Mouse (Mus musculus) midbrain, embryonic 14.5 days (tissue): ENCODE measurements around the gene Adamts8. TPM values are rescaled to one million over a fixed set of nuclear protein-coding genes. Genes with fewer than 3 reads are reported as not detected.
A peak's percentile ranks its signal among the peaks of the same experiment; 100 is the strongest.

ENCODE experiments used
- ATAC-seq: fragments of 200-750 bp; cut with Nextera tagmentation; 2 replicates; pipeline ENCODE4 v1.8.0; 2017; ENCODE audit warnings: moderate number of reproducible peaks, moderate library complexity; ENCODE audit not compliant: low FRiP score, low TSS enrichment
- DNase-seq: peaks from one replicate; pipeline ENCODE4 v3.0.0-alpha.2; 2015
- H3K27ac ChIP-seq: fragments of 300-500 bp; sonication (generic); replicated peaks from 2 replicates; pipeline ENCODE4 v1.5.1; 2014; ENCODE audit warnings: mild to moderate bottlenecking, low read depth, low read length, moderate library complexity
- H3K27me3 ChIP-seq: fragments of 300-500 bp; sonication (generic); 2 replicates; pipeline ENCODE4 v1.6.1; 2014; ENCODE audit warnings: low read length, control low read depth, mixed read lengths; ENCODE audit not compliant: control insufficient read depth, insufficient read depth
- H3K36me3 ChIP-seq: fragments of 300-500 bp; sonication (generic); 2 replicates; pipeline ENCODE4 v1.6.1; 2014; ENCODE audit warnings: low read length, control low read depth; ENCODE audit not compliant: control insufficient read depth, insufficient read depth
- H3K4me1 ChIP-seq: fragments of 300-500 bp; sonication (generic); 2 replicates; pipeline ENCODE4 v1.6.1; 2014; ENCODE audit warnings: mild to moderate bottlenecking, antibody characterized with exemption, low read length, control low read depth; ENCODE audit not compliant: control insufficient read depth, insufficient read depth
- H3K4me2 ChIP-seq: fragments of 300-500 bp; sonication (generic); 2 replicates; pipeline ENCODE4 v1.6.1; 2014; ENCODE audit warnings: mild to moderate bottlenecking, low read length, moderate library complexity
- H3K4me3 ChIP-seq: fragments of 300-500 bp; sonication (generic); replicated peaks from 2 replicates; pipeline ENCODE4 v1.5.1; 2014; ENCODE audit warnings: low read depth, low read length
- H3K9ac ChIP-seq: fragments of 300-500 bp; sonication (generic); replicated peaks from 2 replicates; pipeline ENCODE4 v1.6.1; 2014; ENCODE audit warnings: mild to moderate bottlenecking, low read length, moderate library complexity
- H3K9me3 ChIP-seq: fragments of 300-500 bp; sonication (generic); 2 replicates; pipeline ENCODE4 v1.6.1; 2016; ENCODE audit warnings: low read length, control low read depth, mixed read lengths; ENCODE audit not compliant: control insufficient read depth
- WGBS: fragments of 180-500 bp; shearing (Covaris S2); extraction: QIAGEN DNeasy Blood & Tissue Kit; methylation state at CpG from one replicate; pipeline ENCODE4 v1.1.7; 2014; 5-methylcytosine and 5-hydroxymethylcytosine counted together
- polyA plus RNA-seq: library from polyadenylated mRNA; unstranded; fragments of >200 nt; fragmentation: Nextera tagmentation; extraction: Ambion mirVana; gene quantifications from 2 replicates; pipeline ENCODE4 v1.2.1, GENCODE M21; 2014

Gene Adamts8
- polyA plus RNA-seq, 1 experiment from 2014 or later, result 1.7 TPM

GRCm38 (mm10) chr9:30918466-30919356 lies 23.7 kb upstream of the Adamts8 start:
- Histone ChIP-seq H3K27ac (no peak overlapping the region), H3K9ac (no peak overlapping the region), H3K4me1 (peaks cover 11% of the 10 kb centered on the region; the same call in 1 of the 2 replicates), H3K4me2 (peak overlapping the region; percentile 7; the same call in 1 of the 2 replicates), H3K9me3 (no peaks in the 10 kb centered on the region), H3K36me3 (no peaks in the 10 kb centered on the region), H3K27me3 (peaks cover 16% of the 10 kb centered on the region), H3K4me3 (no peak overlapping the region)
- DNase-seq (peak; percentile 50), ATAC-seq (0 out of 2 replicates have a peak, but pooled peaks have one; percentile 38)
- 44% methylated on average over 12 of the region's 12 CpGs for WGBS

DNA sequence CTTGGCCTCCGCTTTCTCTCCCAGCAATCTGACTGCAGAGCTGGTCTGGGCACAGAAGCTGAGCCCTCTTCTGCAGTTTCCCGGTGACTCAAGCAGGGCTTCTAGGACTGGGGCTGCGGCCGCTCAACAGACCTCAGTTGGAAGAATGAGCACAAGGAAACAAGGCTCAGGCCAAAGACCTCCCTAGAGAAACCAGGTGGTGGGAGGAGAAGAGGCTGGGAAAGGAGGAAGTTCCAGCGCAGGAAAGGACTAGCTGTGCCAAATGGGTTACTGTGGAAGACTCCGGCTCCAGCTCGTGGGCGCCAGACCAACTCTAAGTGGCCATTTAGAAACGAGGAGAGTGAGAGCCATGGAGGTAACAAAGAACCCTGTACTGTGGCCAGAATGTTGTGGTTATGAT lies 22.7 kb upstream of the Adamts8 start:
- ATAC-seq (no peak), DNase-seq (no peak)
- Histone ChIP-seq H3K9me3 (no peaks in the 10 kb centered on the region), H3K4me1 (peaks cover 11% of the 10 kb centered on the region; the same call in 1 of the 2 replicates), H3K4me2 (no peak overlapping the region), H3K9ac (no peak overlapping the region), H3K4me3 (no peak overlapping the region), H3K36me3 (no peaks in the 10 kb centered on the region), H3K27ac (no peak overlapping the region), H3K27me3 (peaks cover 16% of the 10 kb centered on the region)
- WGBS, result 93% methylated on average over 9 of the region's 9 CpGs

DNA sequence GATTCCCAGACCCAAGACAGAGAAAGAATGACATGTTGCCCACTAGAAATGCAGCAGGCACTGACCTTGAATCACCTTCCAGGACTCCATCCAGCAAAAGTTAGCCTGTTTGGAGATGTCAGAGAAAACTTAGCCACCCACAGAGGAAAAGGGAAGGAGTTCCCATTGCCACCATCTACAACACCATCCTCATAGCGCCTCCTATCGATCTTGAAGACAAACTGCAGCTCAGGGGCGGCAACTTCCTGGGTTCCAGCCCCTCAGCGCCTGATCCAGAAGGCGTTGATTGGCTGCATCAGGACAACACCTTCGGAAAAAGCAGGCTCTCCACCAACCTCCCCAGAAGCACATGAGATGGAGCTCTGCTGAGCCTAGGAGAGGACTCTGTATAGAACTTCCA lies 21.6 kb upstream of the Adamts8 start:
- no peak overlapping the region for H3K27ac ChIP-seq
- H3K4me3 ChIP-seq, result no peak overlapping the region
- 20% methylated on average over 6 of the region's 6 CpGs for WGBS
- H3K36me3 ChIP-seq, result no peaks in the 10 kb centered on the region
- H3K9ac ChIP-seq, result no peak overlapping the region
- H3K4me2 ChIP-seq, result peak overlapping the region; percentile 66
- ATAC-seq (no peak), DNase-seq (peak; percentile 24)
- H3K27me3 ChIP-seq, result peaks cover 16% of the 10 kb centered on the region
- H3K9me3 ChIP-seq, result no peaks in the 10 kb centered on the region
- peaks cover 11% of the 10 kb centered on the region; the same call in 1 of the 2 replicates for H3K4me1 ChIP-seq

DNA sequence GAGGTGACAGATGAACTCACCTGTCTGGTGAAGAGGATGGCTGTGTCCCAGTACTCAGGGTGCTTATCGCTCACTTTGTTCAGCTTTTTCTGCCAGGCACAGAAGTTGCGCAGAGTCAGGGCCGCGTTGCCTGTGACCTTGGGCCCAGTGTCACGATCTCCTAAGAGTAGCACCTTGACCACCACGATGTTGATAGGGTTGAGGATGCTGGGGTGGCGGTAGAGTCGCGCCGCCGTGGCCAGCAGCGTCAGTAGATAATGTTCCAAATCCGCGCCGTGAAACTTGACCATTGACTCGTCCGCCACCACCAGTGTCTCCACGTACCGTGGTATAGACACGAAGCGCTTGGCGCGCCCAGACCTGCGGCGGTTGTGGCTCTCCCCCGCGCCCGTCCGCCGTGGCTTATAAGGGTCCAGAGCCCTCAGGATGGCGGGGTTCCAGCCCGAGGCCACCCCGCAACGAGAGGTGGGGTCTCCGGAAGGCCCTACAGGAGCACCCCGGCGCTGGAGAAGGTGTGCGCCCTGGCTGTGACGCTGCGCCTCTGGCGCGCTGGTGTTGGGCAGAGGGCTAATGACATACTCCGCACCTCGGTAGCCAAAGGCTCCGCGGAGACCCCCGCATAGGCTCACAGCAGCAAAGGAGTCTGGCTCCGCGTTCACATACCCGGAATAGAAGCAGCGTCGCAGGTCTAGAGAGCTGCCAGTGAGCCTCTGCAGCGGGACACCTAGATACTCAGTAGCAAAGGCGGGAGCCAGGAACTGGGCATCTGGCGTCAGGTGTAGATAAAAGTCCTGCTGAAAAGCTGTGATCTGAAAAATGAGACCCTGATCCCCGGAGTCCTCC lies 20.9 kb upstream of the Adamts8 start:
- no peak overlapping the region for H3K27ac ChIP-seq

DNA sequence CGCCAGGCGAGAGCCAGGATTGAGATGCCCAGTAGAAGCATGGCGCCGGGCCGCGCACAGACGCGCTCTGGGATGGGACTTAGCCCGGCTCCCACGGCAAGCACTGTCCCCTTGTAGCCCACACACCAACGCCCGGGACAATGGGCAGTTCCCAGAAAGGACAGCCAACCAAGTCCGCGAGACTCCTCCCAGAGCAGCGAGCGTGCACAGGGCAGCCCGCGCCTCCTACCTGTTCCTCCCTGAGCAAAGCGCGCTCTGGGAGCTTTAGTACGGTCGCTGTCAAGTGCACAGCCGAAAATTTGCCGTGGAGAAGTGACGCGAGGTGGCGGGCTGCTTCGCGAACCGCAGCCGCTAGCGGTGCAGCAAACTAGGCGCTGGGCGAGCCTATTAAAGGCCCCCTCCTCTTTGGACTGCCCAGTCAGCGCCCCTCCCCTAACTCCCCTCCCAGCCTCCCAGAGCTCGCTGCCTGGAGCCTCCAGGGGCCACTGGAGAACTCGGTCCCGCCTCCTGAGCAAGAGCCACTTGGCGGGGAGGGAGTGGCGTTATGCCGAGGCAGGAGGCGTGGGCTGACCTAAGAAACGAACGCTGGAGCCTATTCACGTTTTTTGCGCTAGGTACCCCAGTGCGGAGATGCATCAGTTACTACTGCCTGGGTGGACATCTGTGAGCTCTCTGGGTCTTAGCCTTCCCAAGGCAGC lies 20.0 kb upstream of the Adamts8 start, which contains the start of gene Adamts15:
Adamts15 (minus strand) TSS at position 256 of the 698 bp plus-strand sequence.
- Histone ChIP-seq H3K4me3 (peak within 1 kb of the TSS; percentile 42), H3K27ac (no peak within 1 kb of the TSS), H3K4me1 (peaks cover 11% of the 10 kb centered on the region; the same call in 1 of the 2 replicates), H3K27me3 (peaks cover 16% of the 10 kb centered on the region), H3K36me3 (no peaks in the 10 kb centered on the region), H3K4me2 (peak within 1 kb of the TSS; percentile 66), H3K9me3 (no peaks in the 10 kb centered on the region), H3K9ac (peak within 1 kb of the TSS; percentile 9; the same call in 1 of the 2 replicates)
- peak; percentile 75 for DNase-seq
- peak; percentile 43; the same call in 1 of the 2 replicates for ATAC-seq
- WGBS, result under 1% methylated on average over 46 of the region's 47 CpGs

More for the DNA sequence above, 20.9 kb upstream of the Adamts8 start:
- peaks cover 16% of the 10 kb centered on the region for H3K27me3 ChIP-seq
- peaks cover 11% of the 10 kb centered on the region; the same call in 1 of the 2 replicates for H3K4me1 ChIP-seq
- 5% methylated on average over 56 of the region's 56 CpGs for WGBS
- H3K4me2 ChIP-seq, result peak overlapping the region; percentile 66
- H3K36me3 ChIP-seq, result no peaks in the 10 kb centered on the region
- no peaks in the 10 kb centered on the region for H3K9me3 ChIP-seq
- peak; percentile 59 for DNase-seq
- peak overlapping the region; percentile 42 for H3K4me3 ChIP-seq
- no peak for ATAC-seq
- peak overlapping the region; percentile 9; the same call in 1 of the 2 replicates for H3K9ac ChIP-seq

DNA sequence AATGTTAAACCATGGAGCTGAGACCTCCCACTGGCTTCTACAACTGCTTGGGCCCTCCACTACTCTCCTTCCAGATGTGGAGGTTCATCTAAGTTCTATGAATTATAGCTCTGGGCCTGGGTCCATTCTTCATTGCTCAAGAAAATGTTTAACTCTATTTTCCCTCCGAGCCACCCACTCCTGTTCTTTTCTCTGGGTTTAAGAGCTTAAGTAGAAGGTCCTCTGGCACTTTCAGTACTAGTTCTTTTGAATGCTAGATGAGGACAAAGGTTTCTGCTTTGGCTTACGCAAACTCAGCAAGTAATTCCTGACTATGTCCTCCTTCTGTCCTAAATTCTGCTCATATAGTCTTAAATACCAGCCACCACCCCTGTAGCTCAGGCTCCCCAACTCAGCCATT lies 13.6 kb upstream of the Adamts8 start:
- H3K4me1 ChIP-seq, result no peaks in the 10 kb centered on the region

DNA sequence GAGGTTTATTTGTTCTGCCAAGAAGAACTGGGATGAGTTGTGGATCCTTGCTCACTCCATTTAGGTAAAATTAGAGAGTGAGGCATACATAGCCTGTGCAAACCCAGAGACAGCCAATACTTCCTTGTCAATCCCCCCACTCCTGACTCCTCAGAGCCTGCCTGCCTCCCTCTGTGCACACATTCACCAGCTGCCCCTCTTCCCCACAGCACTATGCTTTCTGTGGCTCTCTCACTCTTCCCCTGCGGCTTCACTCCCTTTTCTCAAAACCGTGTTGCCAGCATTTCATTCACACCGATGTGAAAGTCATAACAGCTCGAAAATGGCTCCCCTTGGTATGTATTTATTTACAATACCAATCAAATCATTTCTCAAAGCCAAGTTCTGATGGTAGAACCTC lies 10.0 kb upstream of the Adamts8 start:
- 82% methylated on average over 4 of the region's 4 CpGs for WGBS
- DNase-seq (no peak), ATAC-seq (no peak)
- no peaks in the 10 kb centered on the region for H3K27me3 ChIP-seq
- no peak overlapping the region for H3K4me2 ChIP-seq
- no peak overlapping the region for H3K27ac ChIP-seq
- H3K36me3 ChIP-seq, result no peaks in the 10 kb centered on the region
- H3K9me3 ChIP-seq, result no peaks in the 10 kb centered on the region
- no peak overlapping the region for H3K4me3 ChIP-seq
- H3K4me1 ChIP-seq, result no peaks in the 10 kb centered on the region
- H3K9ac ChIP-seq, result no peak overlapping the region

More for the DNA sequence above, 13.6 kb upstream of the Adamts8 start:
- WGBS, result 91% methylated on average over 2 of the region's 2 CpGs
- ATAC-seq (no peak), DNase-seq (no peak)
- Histone ChIP-seq H3K9me3 (no peaks in the 10 kb centered on the region), H3K36me3 (no peaks in the 10 kb centered on the region), H3K27me3 (no peaks in the 10 kb centered on the region), H3K4me3 (no peak overlapping the region), H3K4me2 (no peak overlapping the region), H3K9ac (no peak overlapping the region), H3K27ac (no peak overlapping the region)

GRCm38 (mm10) chr9:30934827-30935226 lies 7.5 kb upstream of the Adamts8 start:
- no peak overlapping the region for H3K27ac ChIP-seq
- no peak overlapping the region for H3K4me2 ChIP-seq
- no peaks in the 10 kb centered on the region for H3K27me3 ChIP-seq
- H3K9me3 ChIP-seq, result no peaks in the 10 kb centered on the region
- H3K4me3 ChIP-seq, result no peak overlapping the region
- no peak for ATAC-seq
- H3K9ac ChIP-seq, result no peak overlapping the region
- no peaks in the 10 kb centered on the region for H3K36me3 ChIP-seq
- 77% methylated on average over 6 of the region's 6 CpGs for WGBS
- DNase-seq, result no peak
- no peaks in the 10 kb centered on the region for H3K4me1 ChIP-seq
